Mouse (Mus musculus): ENCODE results near the gene Syn3. TPM values are rescaled to one million over a fixed set of nuclear protein-coding genes. Genes with fewer than 3 reads are reported as not detected.

Syn3 gene
- polyA plus RNA-seq, 1 experiment from 2014 or later, result 3.7 TPM

- H3K27me3 ChIP-seq (replicated peaks; ENCODE audit: control insufficient read depth, insufficient read depth, low read length), result no peaks in the 10 kb centered on the region
- no peak overlapping the region for H3K27ac ChIP-seq (ENCODE audit: low read depth)
- H3K9me3 ChIP-seq (ENCODE audit: control insufficient read depth, low read length), result no peaks in the 10 kb centered on the region; the same call in 1 of the 2 replicates
- H3K4me1 ChIP-seq (replicated peaks; ENCODE audit: control insufficient read depth, insufficient read depth, low read length), result no peaks in the 10 kb centered on the region
- no peak overlapping the region for H3K9ac ChIP-seq (ENCODE audit: low read length)
- no peak overlapping the region for H3K4me2 ChIP-seq (ENCODE audit: low read length)
- no peak for ATAC-seq (replicated peaks; ENCODE audit: low FRiP score, low TSS enrichment, low read depth)
- no peak overlapping the region for H3K4me3 ChIP-seq (ENCODE audit: low read depth, low read length)
- no peaks in the 10 kb centered on the region for H3K36me3 ChIP-seq (ENCODE audit: control insufficient read depth, insufficient read depth, low read length)
- no peak for DNase-seq (ENCODE audit: low spot score)
- WGBS, result 83% methylated on average over 2 of the region's 2 CpGs
These were observed 421.4 kb downstream of the Syn3 start for GRCm38 (mm10) chr10:86077272-86077671.

GRCm38 (mm10) chr10:86074971-86075711 lies 423.6 kb downstream of the Syn3 start:
- H3K27me3 ChIP-seq (replicated peaks; ENCODE audit: control insufficient read depth, insufficient read depth, low read length), result no peaks in the 10 kb centered on the region
- no peaks in the 10 kb centered on the region; the same call in 1 of the 2 replicates for H3K9me3 ChIP-seq (ENCODE audit: control insufficient read depth, low read length)
- no peak overlapping the region for H3K4me2 ChIP-seq (ENCODE audit: low read length)
- no peak overlapping the region for H3K27ac ChIP-seq (ENCODE audit: low read depth)
- H3K4me3 ChIP-seq (ENCODE audit: low read depth, low read length), result no peak overlapping the region
- ATAC-seq (replicated peaks; ENCODE audit: low FRiP score, low TSS enrichment, low read depth) (no peak), DNase-seq (ENCODE audit: low spot score) (no peak)
- WGBS, result 82% methylated on average over 9 of the region's 9 CpGs
- H3K4me1 ChIP-seq (replicated peaks; ENCODE audit: control insufficient read depth, insufficient read depth, low read length), result no peaks in the 10 kb centered on the region
- no peaks in the 10 kb centered on the region for H3K36me3 ChIP-seq (ENCODE audit: control insufficient read depth, insufficient read depth, low read length)
- H3K9ac ChIP-seq (ENCODE audit: low read length), result no peak overlapping the region

DNA sequence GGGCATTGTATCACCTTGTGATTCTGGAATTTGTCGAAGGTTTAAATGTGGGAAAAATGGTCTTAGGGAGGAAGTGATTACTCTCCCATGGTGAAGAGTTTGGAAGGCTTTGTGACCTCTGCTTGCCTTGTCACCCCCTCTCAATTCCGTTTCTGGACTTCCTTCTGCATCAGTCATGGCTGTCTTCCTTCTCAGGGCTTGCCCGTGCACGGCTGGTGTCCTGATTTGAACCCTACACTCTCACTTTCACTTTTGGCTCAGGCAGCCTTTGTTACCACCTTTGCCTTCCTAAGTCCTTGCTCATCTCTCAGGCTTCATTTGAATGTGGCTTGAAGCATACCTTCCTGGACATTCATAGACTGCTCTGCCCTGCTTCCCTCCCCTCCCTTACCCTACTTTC lies 424.6 kb downstream of the Syn3 start:
- Histone ChIP-seq H3K4me2 (ENCODE audit: low read length) (no peak overlapping the region), H3K9ac (ENCODE audit: low read length) (no peak overlapping the region), H3K36me3 (ENCODE audit: control insufficient read depth, insufficient read depth, low read length) (no peaks in the 10 kb centered on the region), H3K27ac (ENCODE audit: low read depth) (no peak overlapping the region), H3K27me3 (replicated peaks; ENCODE audit: control insufficient read depth, insufficient read depth, low read length) (no peaks in the 10 kb centered on the region), H3K4me1 (replicated peaks; ENCODE audit: control insufficient read depth, insufficient read depth, low read length) (no peaks in the 10 kb centered on the region), H3K4me3 (ENCODE audit: low read depth, low read length) (no peak overlapping the region), H3K9me3 (ENCODE audit: control insufficient read depth, low read length) (no peaks in the 10 kb centered on the region; the same call in 1 of the 2 replicates)
- 87% methylated on average over 4 of the region's 4 CpGs for WGBS
- ATAC-seq (replicated peaks; ENCODE audit: low FRiP score, low TSS enrichment, low read depth), result no peak
- DNase-seq (ENCODE audit: low spot score), result no peak

DNA sequence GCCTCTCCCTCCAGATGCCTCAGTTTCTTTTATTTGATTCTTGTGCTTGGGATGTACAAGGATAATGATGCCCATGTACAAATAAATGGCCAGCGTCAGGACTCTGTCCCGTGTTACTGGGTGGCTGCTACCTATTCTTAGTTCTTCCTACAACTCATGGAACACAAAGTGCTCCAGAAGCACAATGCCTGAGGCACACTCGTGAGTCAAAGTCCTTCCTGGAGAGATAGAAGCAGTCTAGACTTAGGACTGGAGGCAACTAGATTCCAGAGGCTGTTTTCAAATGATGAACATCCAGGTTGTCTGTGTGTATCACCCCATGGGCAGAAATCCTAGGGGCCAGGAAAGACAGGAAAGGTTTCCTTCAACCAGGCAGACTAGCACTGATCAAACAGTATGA lies 427.9 kb downstream of the Syn3 start:
- no peak overlapping the region for H3K4me2 ChIP-seq (ENCODE audit: low read length)
- no peak overlapping the region for H3K27ac ChIP-seq (ENCODE audit: low read depth)
- no peak for DNase-seq (ENCODE audit: low spot score)
- WGBS, result 88% methylated on average over 3 of the region's 3 CpGs
- H3K4me1 ChIP-seq (replicated peaks; ENCODE audit: control insufficient read depth, insufficient read depth, low read length), result no peaks in the 10 kb centered on the region
- H3K36me3 ChIP-seq (ENCODE audit: control insufficient read depth, insufficient read depth, low read length), result no peaks in the 10 kb centered on the region
- ATAC-seq (replicated peaks; ENCODE audit: low FRiP score, low TSS enrichment, low read depth), result no peak
- H3K27me3 ChIP-seq (replicated peaks; ENCODE audit: control insufficient read depth, insufficient read depth, low read length), result no peaks in the 10 kb centered on the region
- no peaks in the 10 kb centered on the region; the same call in 1 of the 2 replicates for H3K9me3 ChIP-seq (ENCODE audit: control insufficient read depth, low read length)
- H3K4me3 ChIP-seq (ENCODE audit: low read depth, low read length), result no peak overlapping the region
- no peak overlapping the region for H3K9ac ChIP-seq (ENCODE audit: low read length)

GRCm38 (mm10) chr10:86069341-86069740 lies 429.4 kb downstream of the Syn3 start:
- no peaks in the 10 kb centered on the region for H3K4me1 ChIP-seq (replicated peaks; ENCODE audit: control insufficient read depth, insufficient read depth, low read length)
- H3K4me3 ChIP-seq (ENCODE audit: low read depth, low read length), result no peak overlapping the region
- no peak for DNase-seq (ENCODE audit: low spot score)
- no peak overlapping the region for H3K27ac ChIP-seq (ENCODE audit: low read depth)
- H3K9ac ChIP-seq (ENCODE audit: low read length), result no peak overlapping the region
- ATAC-seq (replicated peaks; ENCODE audit: low FRiP score, low TSS enrichment, low read depth), result peak; percentile 56; the same call in 1 of the 2 replicates
- no peaks in the 10 kb centered on the region; the same call in 1 of the 2 replicates for H3K9me3 ChIP-seq (ENCODE audit: control insufficient read depth, low read length)
- H3K36me3 ChIP-seq (ENCODE audit: control insufficient read depth, insufficient read depth, low read length), result no peaks in the 10 kb centered on the region
- 33% methylated on average over 3 of the region's 3 CpGs for WGBS
- no peaks in the 10 kb centered on the region for H3K27me3 ChIP-seq (replicated peaks; ENCODE audit: control insufficient read depth, insufficient read depth, low read length)
- H3K4me2 ChIP-seq (ENCODE audit: low read length), result no peak overlapping the region

GRCm38 (mm10) chr10:86067911-86068310 lies 430.8 kb downstream of the Syn3 start:
- H3K4me1 ChIP-seq (replicated peaks; ENCODE audit: control insufficient read depth, insufficient read depth, low read length), result no peaks in the 10 kb centered on the region
- no peaks in the 10 kb centered on the region for H3K36me3 ChIP-seq (ENCODE audit: control insufficient read depth, insufficient read depth, low read length)
- DNase-seq (ENCODE audit: low spot score) (no peak), ATAC-seq (replicated peaks; ENCODE audit: low FRiP score, low TSS enrichment, low read depth) (no peak)
- H3K27me3 ChIP-seq (replicated peaks; ENCODE audit: control insufficient read depth, insufficient read depth, low read length), result no peaks in the 10 kb centered on the region
- H3K27ac ChIP-seq (ENCODE audit: low read depth), result no peak overlapping the region
- no peak overlapping the region for H3K9ac ChIP-seq (ENCODE audit: low read length)
- no peak overlapping the region for H3K4me3 ChIP-seq (ENCODE audit: low read depth, low read length)
- no peak overlapping the region for H3K4me2 ChIP-seq (ENCODE audit: low read length)
- WGBS, result 62% methylated on average over 10 of the region's 10 CpGs
- H3K9me3 ChIP-seq (ENCODE audit: control insufficient read depth, low read length), result no peaks in the 10 kb centered on the region

DNA sequence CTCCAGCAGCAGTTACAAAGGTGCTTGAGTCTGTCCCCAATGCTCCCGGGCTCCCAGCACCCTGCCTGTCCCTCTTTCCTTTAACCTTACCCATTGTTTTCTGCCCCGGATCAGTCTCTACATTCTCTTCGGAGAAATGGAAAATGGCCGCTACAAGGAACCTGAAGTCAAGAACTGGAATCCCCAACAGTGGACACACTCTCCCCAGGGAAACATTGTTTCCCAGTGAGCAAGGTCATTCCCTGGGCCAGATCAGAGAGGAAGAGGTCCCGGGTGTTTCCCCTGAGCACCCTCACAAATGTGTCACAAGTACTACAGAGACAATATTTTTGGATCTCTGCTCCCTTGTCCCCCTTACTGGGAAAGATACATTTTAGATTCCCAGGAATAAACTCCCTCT lies 432.0 kb downstream of the Syn3 start:
- no peak overlapping the region for H3K9ac ChIP-seq (ENCODE audit: low read length)
- H3K4me2 ChIP-seq (ENCODE audit: low read length), result no peak overlapping the region
- H3K9me3 ChIP-seq (ENCODE audit: control insufficient read depth, low read length), result peaks cover 2% of the 10 kb centered on the region; the same call in 1 of the 2 replicates
- H3K4me3 ChIP-seq (ENCODE audit: low read depth, low read length), result no peak overlapping the region
- no peak for ATAC-seq (replicated peaks; ENCODE audit: low FRiP score, low TSS enrichment, low read depth)
- no peak for DNase-seq (ENCODE audit: low spot score)
- no peak overlapping the region for H3K27ac ChIP-seq (ENCODE audit: low read depth)
- no peaks in the 10 kb centered on the region for H3K4me1 ChIP-seq (replicated peaks; ENCODE audit: control insufficient read depth, insufficient read depth, low read length)
- 82% methylated on average over 5 of the region's 5 CpGs for WGBS
- no peaks in the 10 kb centered on the region for H3K36me3 ChIP-seq (ENCODE audit: control insufficient read depth, insufficient read depth, low read length)
- no peaks in the 10 kb centered on the region for H3K27me3 ChIP-seq (replicated peaks; ENCODE audit: control insufficient read depth, insufficient read depth, low read length)

GRCm38 (mm10) chr10:86065661-86066060 lies 433.0 kb downstream of the Syn3 start:
- no peak for ATAC-seq (replicated peaks; ENCODE audit: low FRiP score, low TSS enrichment, low read depth)
- 74% methylated on average over 1 of the region's 1 CpGs for WGBS

GRCm38 (mm10) chr10:86064937-86065336 lies 433.8 kb downstream of the Syn3 start:
- Histone ChIP-seq H3K27me3 (replicated peaks; ENCODE audit: control insufficient read depth, insufficient read depth, low read length) (no peaks in the 10 kb centered on the region), H3K4me3 (ENCODE audit: low read depth, low read length) (no peak overlapping the region), H3K36me3 (ENCODE audit: control insufficient read depth, insufficient read depth, low read length) (no peaks in the 10 kb centered on the region), H3K4me1 (replicated peaks; ENCODE audit: control insufficient read depth, insufficient read depth, low read length) (no peaks in the 10 kb centered on the region), H3K9me3 (ENCODE audit: control insufficient read depth, low read length) (peaks cover 5% of the 10 kb centered on the region; the same call in 1 of the 2 replicates), H3K9ac (ENCODE audit: low read length) (no peak overlapping the region), H3K4me2 (ENCODE audit: low read length) (no peak overlapping the region), H3K27ac (ENCODE audit: low read depth) (no peak overlapping the region)
- peak; percentile 76 for ATAC-seq (replicated peaks; ENCODE audit: low FRiP score, low TSS enrichment, low read depth)
- 0% methylated on average over 4 of the region's 4 CpGs for WGBS
- DNase-seq (ENCODE audit: low spot score), result peak; percentile 68

More at GRCm38 (mm10) chr10:86065661-86066060, 433.0 kb downstream of the Syn3 start:
- Histone ChIP-seq H3K27me3 (replicated peaks; ENCODE audit: control insufficient read depth, insufficient read depth, low read length) (no peaks in the 10 kb centered on the region), H3K36me3 (ENCODE audit: control insufficient read depth, insufficient read depth, low read length) (no peaks in the 10 kb centered on the region), H3K4me2 (ENCODE audit: low read length) (no peak overlapping the region), H3K27ac (ENCODE audit: low read depth) (no peak overlapping the region), H3K9ac (ENCODE audit: low read length) (no peak overlapping the region), H3K9me3 (ENCODE audit: control insufficient read depth, low read length) (peaks cover 5% of the 10 kb centered on the region; the same call in 1 of the 2 replicates), H3K4me1 (replicated peaks; ENCODE audit: control insufficient read depth, insufficient read depth, low read length) (no peaks in the 10 kb centered on the region), H3K4me3 (ENCODE audit: low read depth, low read length) (no peak overlapping the region)
- no peak for DNase-seq (ENCODE audit: low spot score)
